Mouse (Mus musculus): ENCODE results near the gene Pparg.

Gene Pparg

DNA sequence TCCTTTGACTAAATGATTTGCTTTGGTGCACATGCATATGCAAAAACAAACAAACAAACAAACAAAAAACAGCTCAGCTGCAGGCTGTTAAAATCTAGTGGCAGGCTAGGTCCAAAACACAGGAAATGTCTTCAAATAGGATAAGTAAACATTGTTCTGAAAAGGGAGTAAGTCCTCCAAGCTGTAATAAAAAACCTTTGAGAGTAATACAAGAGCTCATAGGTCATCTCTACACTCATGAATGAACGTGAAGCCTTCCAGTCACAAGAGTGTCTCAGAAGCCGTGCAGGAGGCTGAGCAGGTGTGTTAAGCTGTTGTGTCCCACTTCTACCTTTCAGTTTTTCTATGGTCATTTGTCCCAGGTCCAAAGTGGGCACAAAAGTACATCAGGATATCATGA is 102.6 kb downstream of the Pparg start:
- no peak for DNase-seq (ENCODE audit: low read depth)

DNA sequence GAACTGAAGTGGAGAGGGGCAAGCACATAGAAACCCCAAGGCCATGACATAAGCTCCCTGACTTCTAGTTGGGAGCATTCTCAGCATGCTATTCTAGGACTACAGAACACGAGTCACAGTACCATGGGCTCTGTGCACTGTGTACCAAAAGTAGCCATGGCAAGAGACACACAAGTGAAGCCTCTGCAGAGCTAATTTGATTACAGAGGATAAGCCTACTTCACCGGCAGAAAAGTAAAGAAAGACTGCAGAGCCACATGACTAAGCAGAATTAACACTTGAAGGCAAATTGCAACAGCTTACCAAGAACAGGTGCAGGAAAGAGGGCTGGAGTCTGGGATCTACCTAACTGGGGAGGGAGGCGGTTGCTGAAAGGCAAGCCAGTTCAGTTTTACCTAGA is 103.9 kb downstream of the Pparg start:
- DNase-seq (ENCODE audit: low read depth) = no peak

DNA sequence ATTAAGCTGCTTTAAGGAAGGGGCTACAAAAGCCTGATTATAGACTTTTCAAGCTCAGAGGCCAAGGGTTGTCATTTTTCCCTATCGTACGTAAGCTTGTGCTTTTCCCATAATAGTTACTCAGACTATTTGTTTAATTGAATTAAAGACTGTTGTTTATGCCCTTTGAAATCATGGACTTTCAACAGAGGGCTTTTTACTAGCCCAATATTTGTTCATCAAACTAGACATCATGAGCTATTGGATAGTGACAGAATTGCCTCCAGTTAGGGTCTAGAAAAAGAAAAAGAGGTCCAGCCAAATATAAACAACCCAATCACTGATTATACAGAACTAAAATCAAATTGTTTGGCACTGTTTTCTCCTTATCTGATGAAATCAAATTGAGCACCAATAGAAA is 104.7 kb downstream of the Pparg start:
- DNase-seq (ENCODE audit: low read depth) = no peak

DNA sequence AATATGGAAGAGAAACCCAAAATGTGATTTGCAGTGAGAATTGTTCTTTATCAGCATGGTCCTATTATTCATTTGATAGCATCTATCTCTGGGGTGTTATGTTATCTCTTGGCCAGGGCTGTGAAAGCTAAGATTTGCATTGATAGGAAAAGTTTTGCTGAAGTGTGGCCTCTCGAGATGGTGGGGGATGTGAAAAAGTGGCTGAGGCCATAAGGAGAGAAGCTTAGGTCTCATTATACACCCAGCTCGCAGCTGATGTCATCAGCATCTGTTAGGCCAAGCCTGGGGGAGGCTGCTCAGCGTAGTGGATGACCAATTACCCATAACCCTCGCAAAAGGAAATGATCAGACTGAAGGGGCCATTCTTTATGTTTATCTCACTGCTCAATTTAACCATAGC is 105.1 kb downstream of the Pparg start:
- DNase-seq (ENCODE audit: low read depth) = no peak

DNA sequence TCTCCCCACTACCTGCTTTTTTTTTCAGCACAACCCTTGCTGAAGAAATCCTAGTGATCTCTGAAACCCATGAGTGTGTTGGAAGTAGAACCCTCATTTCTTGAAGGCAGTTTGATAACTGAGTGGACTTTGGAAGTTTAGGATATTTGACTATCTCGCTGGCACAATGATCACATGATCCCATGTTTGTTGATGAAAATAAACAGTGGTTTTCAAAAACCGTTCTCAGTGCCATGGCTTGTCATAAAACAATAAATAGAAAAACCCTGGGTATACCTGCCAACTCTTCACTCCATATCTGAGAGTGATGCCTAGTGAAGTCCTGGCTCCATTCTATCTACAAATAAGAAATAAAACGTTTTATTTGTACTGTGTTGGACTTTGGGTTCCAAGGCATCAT is 105.8 kb downstream of the Pparg start:
- no peak for DNase-seq (ENCODE audit: low read depth)

DNA sequence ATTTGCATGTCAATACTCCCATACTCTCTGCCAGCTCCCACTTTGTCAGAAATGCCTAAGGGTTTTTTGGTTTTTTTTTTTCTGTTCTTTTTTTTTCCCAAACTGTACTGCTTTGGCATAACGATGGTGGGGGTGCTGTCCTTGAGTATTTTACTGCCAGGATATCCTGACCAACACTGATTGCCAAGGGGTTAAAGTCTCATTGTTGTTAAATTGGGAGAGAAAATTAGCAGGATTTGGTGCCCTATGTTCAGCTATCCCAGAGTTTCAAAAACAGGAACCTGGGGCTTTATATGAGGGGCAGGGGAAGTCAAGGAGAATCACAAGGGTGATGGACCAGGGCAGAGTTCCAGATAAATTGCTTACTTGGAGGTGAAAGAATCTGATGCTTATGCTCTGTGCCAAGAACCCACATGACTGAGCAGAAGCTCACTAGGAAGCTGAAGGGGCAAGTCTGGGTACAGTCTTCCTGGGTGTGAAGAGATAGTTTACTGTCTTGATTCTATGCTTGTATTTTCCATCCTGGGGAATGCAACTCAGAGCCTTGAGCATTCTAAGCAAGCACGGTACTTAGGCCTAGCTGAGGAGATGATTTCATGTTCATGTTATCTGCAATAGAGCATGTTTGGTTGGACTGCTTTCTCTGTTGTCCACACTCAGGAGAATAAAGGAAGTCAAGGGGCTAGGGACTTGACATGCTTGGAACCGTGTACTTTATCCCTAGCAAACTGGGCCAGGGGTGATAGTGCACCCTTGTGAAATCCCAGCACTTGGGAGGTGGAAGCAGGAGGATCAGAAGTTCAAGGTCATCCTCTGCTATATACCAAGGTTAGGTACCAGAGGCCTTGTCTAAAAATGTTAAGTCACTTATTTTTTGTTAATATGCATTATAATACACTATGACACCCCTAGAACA is 109.2 kb downstream of the Pparg start:
- DNase-seq (ENCODE audit: low read depth) = no peak

DNA sequence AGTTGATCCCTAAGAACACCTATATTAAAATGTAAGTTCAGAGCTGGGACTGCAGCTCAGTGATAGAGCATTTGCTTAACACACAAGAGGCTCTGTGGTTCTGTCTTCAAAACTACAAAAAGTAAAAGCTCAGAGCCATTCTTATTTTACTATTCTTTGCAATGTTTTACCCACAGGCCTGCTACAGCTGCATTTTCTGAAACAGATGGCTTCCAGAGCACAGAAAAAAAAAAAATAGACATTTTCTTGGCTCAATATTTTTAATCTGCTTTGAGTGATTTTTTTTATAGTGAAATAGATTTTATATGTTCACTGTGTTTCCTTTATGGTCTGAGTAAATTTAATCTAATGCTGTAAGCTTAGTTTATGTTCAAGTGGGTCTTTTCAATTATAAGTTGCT is 111.2 kb downstream of the Pparg start:
- no peak for DNase-seq (ENCODE audit: low read depth)

DNA sequence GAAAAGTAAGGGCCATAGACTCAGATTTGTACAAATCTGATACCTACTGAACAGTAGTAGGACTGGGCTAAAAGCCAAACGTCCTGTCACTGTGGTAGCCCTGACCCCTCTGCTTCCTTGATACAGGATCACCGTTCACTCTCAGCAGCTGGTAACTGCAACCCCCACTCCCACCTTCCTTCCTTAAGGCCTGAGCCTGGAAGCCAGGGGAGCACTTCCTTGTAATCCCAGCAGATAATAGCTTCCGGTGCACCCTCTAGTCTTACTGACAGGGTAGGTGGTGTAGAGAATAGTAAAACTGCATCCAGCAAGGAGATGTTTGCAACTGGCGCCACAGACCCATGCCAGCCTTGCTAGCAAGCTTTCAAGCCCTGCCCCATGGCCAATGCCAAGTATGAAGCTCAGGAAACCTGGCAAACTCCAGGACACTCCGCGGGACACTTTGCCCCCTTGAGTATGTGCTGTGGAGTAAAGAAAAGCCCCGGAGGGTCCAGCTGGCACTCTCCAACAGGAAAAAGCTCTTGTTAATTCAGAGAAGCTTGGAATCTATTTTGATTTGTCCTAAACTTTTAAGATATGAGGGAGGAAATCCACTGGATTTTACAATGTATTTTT is 116.4 kb downstream of the Pparg start:
- DNase-seq (ENCODE audit: low read depth) = no peak

DNA sequence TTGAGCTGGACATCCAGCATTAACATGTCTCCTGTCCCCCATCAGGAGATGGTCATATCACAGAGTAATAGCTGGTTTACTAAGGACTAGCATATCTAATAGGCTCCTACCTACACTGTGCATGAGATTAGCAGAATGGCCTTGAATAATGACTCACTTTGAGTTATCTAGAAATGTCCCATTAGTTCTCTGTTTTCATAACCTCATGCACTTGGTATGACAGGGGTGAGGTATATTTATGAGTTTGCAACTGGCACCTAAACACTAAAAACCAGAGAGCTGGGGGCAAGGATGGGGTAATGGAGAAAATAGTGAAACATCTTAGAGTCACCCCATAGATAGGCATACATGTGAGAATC is 119.2 kb downstream of the Pparg start:
- no peak for DNase-seq (ENCODE audit: low read depth)

DNA sequence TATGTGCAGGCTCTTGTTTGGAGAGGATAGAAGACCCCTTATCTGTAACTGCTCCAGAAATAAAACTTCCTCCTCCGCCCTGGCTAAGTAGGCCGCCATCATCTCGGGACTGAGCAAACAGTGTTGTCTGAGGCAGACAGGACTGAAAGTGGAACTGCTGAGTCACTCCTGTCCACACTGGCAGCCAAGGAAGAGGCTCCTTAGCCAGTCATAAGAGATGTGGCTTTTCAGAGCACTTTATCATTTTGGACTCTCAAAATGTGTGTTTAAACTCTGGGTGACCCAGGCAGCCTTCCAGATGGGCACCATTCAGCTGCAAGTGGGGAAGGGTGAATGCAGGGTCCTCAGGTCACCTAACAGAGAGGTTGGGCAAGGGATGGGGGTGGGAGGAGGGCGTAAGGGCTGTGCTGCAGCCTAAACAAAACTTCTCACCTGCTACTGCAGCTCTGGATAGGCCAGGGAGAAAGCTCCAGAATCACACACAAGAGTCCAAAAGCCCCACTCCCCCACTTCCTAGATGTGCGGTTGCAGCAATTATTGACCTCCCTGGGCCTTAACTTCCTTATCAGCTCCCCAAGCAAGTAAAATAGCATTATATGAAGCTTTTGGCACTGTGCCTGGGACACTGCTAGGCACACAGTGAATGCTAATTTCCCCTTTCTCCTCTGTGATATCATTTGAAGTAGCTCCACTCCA is 119.7 kb downstream of the Pparg start:
- DNase-seq (ENCODE audit: low read depth) = peak; percentile 47

DNA sequence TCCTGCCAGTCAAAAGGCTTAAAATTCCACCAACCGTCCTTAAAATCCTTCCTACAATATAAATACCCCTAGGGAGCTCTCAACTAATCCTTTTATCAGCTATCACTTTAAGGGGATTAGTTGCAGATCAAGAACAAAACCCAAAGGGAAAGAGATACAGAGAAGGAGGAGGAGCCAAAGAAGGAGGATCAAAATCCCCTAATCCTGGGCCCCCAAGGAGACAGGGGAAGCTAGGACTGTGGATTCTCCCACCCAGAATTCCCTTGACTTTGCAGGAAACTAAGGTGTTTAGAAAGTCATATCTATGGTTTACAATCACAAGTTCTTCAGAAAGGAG is 120.2 kb downstream of the Pparg start:
- DNase-seq (ENCODE audit: low read depth) = no peak

DNA sequence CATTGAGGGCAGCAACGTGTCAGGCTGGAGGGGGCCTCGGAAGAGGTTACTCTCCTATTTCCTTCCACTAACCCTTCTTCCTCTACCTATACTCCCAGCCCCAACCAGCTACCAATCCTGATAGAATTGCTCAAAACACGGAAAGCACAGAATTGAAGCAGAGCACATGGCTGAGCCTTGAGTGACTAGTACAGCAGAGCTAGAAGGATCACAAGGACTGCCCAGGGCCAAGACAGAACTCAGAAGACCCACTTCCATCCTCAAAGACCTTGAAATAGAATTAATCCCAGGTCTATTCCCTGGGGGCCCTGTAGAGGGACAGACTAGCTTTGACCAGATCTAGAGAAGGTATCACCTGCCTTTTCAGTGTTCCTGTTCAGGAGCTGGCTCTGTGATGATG is 120.9 kb downstream of the Pparg start:
- no peak for DNase-seq (ENCODE audit: low read depth)

DNA sequence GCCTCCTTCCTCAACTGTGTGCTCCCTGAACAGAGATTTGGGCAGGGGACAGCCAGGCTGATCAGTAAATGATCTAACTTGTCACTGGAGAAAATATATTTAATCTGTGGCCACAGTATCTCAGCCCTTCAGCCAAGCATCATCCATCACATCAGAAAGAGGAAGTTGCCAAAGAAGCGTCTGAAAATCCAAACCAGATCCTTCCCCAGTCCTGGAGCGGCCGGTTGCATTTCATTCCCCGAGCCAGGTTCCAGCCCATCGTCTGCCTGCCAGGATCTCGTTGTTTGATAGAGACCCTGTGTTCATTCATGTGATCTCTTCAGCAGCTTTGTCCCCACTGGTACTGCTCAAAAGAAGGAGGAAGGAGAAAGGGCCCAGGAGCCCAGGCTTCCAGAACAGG is 124.9 kb downstream of the Pparg start:
- DNase-seq (ENCODE audit: low read depth) = no peak

DNA sequence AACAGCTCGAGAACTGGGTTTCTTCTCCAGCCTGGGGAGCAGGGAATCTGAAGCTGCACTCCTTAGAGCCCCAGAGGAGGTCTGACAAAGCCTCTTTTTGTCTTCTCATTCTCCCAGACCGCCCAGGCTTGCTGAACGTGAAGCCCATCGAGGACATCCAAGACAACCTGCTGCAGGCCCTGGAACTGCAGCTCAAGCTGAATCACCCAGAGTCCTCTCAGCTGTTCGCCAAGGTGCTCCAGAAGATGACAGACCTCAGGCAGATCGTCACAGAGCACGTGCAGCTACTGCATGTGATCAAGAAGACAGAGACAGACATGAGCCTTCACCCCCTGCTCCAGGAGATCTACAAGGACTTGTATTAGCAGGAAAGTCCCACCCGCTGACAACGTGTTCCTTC is 129.1 kb downstream of the Pparg start:
- no peak for DNase-seq (ENCODE audit: low read depth)

DNA sequence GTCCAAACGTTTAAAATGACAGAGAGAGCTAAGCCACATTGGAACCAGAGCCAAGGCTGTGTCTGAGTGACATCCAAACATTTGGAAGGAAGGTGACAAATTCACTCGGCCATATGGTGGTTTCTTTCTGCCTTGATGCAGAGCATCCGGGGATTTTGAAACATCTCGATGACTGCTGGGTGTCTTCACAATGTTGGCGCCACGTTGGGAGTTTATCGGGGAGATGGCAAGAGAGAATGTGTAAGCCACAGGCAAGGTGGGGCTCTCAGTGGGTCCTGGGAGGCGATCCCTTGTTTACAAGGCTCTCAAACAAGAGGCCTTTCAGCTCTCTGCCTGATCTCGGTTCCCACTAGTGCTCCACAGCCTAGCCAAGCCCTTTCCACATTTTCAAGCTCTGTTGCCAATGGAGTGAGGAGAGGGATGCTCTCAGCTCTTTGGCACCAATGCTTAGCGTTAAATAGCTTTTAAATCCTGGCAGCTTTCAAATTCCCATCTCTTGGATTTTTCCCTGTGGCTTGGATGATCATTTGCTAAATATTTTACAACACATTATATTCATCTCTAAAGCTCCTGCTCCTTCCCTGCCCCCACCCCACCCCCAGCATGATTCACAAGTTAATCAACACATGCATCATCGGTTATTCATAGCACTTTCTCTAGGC is 132.3 kb downstream of the Pparg start:
- DNase-seq (ENCODE audit: low read depth) = no peak

DNA sequence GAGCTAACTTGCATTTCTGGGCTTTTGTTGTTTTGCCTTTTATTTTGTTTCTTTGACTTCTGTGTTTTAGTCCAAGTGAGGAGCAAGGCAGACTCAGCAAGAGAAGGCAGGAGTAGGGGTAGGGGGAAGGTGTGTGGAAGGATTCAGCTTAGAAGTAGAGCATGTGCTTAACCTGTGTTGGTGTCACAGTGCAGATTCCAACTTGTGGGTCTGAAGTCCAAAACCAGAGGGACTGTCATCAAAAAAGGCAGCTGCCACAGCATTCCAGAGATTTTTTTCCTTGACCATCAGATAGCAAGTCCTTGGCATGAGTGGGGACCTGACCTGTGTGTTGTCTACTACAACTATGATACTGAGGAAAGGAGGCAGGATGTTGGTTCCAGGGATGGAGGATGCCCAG is 133.1 kb downstream of the Pparg start:
- DNase-seq (ENCODE audit: low read depth) = no peak

DNA sequence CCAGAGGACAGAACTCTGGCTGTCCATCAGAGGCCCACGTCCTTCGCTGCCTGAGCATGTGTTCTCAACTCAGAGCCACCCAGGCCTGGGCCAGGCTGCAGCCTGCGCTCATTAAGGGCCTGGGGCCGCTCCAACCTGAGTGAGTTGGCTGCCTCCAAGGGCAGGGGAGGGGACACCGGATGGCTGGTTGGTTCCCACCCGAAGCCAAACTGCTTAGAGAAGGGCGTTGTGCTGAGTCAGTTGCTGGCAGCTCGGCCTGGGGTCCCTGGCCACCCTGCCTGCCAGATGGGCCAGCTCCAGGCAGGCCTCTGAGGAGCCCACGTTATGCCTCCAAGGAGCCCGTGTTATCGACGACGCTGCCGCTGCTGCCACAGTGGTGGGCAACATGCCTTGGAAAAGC is 138.8 kb downstream of the Pparg start:
- DNase-seq (ENCODE audit: low read depth) = no peak

DNA sequence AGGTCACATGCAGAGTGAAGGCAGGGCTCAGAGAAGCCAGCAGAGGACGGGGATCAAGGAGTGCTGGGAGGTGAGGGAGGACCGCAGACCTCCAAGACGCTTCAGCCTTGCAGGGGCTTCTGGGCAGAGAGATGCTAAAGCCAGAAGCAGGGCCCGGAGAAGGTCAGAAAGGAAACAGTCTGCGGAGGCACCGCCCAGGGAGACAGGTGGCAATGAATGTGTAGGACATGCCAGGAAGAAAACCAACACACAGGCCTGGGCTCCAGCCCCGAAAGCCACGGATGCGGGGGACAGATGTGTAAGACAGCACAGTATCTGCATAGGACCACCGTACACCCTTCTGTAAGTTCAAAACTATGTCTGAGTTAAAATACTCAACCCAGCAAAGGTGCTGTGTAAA is 139.5 kb downstream of the Pparg start:
- DNase-seq (ENCODE audit: low read depth) = no peak

DNA sequence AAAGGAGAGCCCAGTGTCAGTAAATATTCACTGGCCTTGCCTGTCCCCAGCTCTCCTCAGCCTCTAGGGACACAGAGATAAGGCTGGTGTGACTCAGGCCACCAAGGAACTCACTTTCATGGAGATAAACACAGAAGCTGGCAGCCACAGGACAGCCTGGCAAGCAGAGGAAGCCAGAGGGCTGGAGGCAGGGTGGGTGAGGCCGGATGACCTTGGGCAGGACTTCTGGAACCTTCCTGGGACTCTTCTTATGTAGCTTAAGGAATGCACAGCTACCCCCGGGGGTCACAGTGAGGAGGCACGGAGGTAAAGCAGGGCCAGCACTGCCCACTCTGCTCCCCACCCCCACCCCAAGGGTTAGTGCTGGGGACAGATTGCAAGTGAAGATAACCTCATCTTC is 140.4 kb downstream of the Pparg start:
- DNase-seq (ENCODE audit: low read depth) = no peak

DNA sequence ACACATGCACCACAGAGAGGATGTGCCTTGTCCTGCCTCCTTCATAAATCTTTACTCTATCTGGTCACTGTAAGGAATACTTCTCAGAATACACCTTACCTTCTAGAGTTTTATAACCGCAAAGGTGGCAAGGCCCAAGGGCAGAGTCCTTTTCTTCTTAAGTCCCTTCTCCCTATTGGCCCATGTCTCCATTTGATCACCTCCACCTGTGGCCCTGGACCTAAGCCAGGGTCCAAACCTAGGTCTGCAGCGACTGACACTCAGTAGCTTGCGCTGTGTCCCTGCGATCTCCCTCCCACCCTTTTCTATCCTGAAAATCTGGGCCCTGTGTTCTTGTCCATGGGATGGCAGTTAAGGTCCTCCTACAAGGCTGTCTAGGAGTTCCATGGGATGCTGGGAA is 142.3 kb downstream of the Pparg start:
- DNase-seq (ENCODE audit: low read depth) = no peak

DNA sequence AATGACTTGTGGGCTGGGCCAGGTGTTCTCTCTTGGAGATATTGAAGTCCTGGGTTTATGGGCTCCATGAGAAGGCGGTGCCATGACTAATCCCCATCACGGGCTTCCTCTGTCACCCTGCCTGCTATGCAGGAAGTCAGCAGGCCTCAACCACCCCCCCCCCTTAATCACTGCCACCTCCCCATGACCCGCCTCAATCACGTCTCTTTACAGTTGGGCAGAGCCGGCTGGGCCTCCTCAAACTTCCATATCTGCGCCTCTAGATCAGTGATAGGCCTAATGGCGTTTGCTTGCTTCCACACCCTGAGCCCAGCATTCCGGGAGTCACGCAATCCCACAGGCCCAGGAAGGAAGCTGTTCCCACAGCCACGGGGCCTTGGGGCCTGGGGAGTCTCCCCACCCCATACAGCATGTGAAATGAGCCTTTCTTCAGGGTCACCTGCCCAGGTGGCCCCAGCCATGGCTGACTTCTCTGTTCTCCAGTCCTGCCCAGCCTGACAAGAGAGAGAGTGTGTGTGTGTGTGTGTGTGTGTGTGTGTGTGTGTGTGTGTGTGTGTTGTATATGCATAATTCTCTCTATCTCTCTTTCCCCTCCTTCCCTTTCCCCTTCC is 142.9 kb downstream of the Pparg start:
- DNase-seq (ENCODE audit: low read depth) = no peak

DNA sequence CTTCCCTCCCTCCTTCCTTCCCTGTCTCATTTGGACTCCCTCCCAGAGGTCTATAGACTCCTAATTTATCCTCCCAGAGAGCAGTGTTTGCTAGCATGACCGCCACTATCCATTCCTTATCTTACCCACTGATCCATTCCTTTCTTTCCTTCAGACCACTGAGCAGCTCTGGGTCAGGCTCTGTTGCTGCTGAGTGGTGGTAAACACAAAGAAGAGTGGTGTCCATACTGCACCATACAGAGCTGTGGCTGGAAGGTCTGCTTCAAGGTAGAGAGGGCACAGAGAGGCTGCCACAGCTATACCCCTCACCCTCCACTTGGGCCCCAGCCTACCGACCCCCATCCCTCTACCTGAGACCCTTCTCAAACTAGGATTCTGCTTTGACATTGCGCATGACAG is 143.4 kb downstream of the Pparg start:
- DNase-seq (ENCODE audit: low read depth) = no peak

DNA sequence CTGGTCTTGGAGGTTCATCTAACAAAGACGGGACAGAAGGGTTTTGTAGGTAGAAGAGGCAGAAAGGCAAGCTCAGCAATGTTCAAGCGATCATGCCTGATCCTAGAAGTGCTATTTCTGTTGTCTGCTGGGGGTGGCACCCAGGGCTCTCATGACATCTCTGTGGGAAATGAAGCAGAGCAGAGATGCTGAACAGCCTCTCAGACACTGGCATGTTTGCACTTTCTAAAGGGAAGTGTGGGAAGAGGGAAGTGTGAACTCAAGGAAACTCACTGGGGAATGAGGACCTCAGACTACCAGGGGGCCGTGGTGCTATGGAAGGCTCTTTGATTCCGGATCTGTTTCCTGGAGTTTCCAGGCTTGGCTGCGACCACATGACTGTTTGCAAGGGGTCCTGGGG is 144.2 kb downstream of the Pparg start:
- no peak for DNase-seq (ENCODE audit: low read depth)

Measured in induced T-regulatory cell, adult 2 months (primary cell).